Mouse (Mus musculus): ENCODE data around the gene Abcb8.

- TF ChIP-seq CTCF (IDR thresholded peaks at IDR 0.05) = no peak
- no peak for TF ChIP-seq EP300 (IDR thresholded peaks at IDR 0.05; ENCODE audit: insufficient read depth, low read depth, low read length)
Observed at GRCm38 (mm10) chr5:24447624-24448298, 54.3 kb downstream of the Abcb8 start, which contains the start of gene Tmub1.

Measured in heart, adult 2 months (tissue).